Mouse (Mus musculus): Measurements from ENCODE around the gene Slbp.

Slbp gene

GRCm38 (mm10) chr5:33651921-33652782 is at the start of gene Slbp:
Gene Slbp, minus strand, starts transcription at chr5:33652574.
- DNase-seq: peak; percentile 96

DNA sequence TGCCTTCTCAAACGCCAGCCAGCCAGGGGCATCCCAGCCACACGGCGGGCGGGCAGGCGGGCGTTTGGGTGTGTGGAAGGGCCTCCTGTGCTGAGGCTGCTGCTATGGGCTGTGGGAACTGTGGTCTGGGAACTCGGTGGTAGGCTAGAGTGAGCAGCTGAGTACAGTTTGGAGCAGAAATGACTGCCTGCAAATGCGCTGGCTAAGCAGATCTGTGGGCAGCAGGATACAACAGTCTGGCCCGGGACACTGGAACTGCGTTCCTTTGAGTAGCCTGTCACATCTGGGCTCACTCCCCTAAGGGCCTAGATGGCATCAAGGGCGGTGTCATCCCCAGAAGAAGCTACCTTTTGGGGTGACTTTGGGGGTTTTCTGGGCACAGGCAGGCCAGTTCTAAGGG is 49.5 kb upstream of the Slbp start:
- no peak for DNase-seq

DNA sequence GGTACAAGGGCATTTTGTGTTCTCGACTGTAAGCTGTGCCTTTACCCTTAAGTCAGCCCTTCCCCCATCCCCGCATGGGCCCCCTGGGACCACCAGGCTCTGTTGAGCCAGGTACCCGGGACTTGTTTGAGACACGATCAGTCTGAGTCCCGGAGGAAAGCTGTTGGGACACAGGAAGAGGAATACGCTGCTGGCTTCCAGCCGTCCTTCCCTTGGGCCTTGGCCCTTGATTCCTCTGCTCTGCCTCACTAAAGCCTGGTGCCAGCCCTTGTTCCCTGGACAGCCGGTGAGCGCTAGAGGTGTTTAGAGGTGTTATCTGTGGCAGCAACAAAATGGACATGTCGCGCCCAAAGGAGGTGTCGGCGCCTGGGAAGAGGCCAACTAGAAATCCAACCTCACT is 47.6 kb upstream of the Slbp start:
- no peak for DNase-seq

- DNase-seq: no peak
Measured at GRCm38 (mm10) chr5:33698669-33699068, 46.3 kb upstream of the Slbp start.

- no peak for DNase-seq
Measured at GRCm38 (mm10) chr5:33697947-33698512, 45.7 kb upstream of the Slbp start.

DNA sequence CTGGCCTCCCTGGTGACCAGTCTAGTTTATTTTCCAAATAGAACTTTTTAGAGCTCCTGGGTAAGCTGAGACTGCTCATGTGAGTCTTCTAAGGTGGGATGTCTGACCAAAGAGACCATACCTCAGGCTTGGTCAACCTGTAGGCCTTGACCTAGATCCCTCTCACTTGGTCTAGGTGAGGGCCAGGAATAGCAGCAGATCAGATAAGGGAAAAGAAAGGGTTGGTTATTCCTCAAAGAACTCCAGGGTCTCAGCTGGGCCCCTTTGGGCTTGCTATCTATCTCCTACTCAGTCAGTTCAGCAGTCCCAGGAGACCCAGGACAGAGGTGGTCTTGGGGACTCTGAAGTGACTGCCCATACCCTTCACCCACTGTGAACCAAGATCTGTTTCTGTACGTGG is 45.2 kb upstream of the Slbp start:
- no peak for DNase-seq

DNA sequence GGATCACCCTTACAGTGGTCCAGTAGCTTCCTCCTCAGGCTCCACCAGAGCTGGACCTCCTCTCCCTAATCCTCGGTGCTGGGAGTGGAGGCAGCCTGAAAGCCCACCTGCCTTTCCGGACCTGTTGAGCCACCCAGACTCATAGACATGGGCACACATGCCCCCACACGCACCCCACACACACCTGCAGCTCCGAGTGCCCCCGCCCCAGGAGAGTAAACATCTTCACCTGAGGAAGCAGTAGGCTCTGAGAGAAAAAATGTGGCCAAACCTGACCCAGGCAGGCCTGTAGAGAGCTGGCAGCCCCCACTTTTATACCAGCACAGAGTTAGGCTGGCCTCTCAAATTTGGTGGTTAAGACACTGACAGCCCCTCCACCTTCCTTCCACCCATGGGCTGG is 44.1 kb upstream of the Slbp start:
- no peak for DNase-seq

GRCm38 (mm10) chr5:33695718-33696121 is 43.3 kb upstream of the Slbp start:
- no peak for DNase-seq

DNA sequence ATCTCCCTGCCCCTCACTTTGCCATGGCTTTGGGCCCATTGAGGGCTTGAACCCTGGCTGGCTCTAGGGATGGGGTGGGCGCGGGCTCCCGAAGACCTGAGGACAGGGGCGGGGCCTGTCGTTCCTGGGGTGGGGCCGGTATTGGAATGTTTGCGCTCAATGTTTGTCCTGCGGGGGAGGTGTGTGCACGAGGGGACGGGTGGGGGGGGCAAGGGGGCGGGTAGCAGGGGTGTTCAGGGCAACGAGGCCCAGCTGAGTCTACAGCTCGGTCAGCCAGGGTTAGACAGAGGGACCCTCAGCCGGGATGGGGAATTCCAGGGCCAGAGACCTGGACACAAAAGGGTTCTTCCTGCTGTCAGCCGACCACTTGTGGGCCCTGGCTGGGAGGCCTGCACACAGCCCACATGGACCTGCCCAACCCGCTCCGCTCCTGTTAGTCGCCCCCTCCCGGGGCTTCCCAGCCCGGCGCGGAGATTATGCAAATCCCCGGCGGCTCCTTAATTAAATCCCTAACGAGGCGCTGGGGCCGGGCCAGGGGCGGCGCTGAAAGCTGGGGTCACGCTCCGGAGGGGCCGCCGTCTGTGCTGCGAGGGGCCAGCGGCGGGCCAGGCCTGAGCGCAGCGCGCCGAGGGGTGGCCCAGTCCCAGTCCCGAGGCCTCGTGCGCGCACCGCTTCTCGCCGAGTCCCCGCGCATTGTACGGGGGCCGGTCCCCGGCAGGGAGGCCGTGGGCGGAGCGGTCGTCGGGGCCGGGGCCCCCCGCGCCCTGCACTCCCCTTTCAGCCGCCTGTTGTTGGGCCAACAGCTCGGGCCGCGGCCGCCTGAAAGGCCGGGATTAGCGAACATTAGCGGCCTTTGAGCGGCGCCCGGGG is 42.7 kb upstream of the Slbp start:
- no peak for DNase-seq

GRCm38 (mm10) chr5:33694461-33694847 is 42.1 kb upstream of the Slbp start:
- no peak for DNase-seq

DNA sequence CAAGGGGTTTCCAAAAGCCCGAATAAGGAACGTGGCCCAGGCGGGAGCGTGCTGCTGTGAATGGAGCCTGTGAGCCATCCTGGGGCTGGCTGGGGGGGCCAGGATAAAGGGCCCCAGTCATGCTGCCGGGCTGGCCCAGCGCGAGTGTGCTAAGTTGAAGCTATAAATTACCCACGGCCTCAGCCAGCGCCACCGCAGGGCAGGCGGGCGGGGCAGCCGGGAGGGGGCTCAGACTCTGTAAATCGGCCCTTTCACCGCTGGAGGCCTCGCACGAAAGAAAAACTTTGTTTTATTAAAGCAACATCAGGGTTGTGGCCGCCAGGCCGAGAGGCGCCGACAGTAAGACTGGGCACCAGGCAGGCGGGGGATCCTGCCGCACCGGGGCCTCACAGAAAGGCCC is 40.0 kb upstream of the Slbp start:
- no peak for DNase-seq

DNA sequence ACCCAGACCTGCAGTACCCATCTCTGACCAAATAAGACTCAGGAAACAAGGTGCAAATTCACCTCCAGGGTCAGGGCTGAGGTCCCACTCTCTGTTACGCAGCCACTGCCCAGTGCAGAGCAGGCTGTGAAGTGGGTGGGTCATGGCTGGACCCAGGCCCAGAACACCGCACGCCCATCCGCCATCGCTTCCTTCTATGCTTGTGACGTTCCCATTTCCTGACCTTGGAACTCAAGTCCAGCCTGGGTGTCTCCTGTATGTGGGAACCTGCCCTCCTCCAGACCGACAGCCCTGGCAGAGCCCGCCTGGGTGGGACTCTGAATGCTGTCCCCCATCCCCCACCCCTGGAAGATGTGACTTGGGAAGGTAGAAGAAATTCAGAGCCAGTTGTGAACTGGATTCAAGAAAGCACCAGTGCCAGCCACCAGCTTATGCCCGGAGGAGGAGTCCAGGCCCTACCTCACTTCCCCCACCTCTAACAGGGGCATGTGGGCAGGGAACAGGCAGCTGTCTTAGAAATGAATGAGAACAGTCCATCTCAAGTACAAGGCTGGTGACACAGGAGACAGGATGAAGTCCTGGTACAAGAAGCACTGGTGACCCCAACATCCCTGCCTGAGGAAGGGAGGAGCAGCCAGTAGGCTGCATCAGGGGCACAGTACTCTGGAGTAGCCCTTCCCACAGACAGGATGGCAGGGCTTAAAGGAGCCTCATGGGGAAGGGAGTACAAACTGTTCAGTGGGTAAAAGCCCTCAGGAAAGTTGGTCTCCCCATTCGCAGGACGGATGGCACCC is 37.7 kb upstream of the Slbp start:
- no peak for DNase-seq

DNA sequence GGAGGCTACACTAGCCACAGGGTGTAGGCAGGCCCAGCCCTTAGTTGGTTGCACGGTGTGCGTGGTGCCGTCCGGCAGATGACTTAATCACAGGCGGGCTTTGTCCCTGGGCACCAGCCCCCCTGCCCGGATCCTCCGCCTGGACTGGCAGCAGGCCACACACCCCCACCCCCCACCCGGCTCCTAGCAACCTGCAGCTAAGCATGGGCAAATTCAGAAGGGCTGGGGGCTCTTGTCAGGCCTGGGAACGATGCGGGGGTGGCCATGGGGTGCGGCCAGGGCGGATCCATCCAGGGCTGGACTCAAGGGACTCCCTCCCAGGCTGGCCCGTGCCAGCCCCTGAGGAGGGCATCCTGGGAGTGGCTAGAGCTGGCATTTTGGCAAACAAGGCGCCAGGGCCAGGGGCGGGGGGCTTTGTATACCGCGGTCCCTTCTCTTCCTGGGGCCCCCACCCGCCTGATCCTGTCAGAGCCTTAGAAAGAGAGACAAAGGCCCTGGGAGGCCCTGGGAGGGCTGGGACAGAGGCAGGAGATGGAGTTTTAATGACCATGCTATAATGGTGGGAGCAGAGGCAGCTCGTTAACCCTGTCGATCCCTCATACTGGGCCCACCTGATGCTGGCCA is 37.0 kb upstream of the Slbp start:
- no peak for DNase-seq

DNA sequence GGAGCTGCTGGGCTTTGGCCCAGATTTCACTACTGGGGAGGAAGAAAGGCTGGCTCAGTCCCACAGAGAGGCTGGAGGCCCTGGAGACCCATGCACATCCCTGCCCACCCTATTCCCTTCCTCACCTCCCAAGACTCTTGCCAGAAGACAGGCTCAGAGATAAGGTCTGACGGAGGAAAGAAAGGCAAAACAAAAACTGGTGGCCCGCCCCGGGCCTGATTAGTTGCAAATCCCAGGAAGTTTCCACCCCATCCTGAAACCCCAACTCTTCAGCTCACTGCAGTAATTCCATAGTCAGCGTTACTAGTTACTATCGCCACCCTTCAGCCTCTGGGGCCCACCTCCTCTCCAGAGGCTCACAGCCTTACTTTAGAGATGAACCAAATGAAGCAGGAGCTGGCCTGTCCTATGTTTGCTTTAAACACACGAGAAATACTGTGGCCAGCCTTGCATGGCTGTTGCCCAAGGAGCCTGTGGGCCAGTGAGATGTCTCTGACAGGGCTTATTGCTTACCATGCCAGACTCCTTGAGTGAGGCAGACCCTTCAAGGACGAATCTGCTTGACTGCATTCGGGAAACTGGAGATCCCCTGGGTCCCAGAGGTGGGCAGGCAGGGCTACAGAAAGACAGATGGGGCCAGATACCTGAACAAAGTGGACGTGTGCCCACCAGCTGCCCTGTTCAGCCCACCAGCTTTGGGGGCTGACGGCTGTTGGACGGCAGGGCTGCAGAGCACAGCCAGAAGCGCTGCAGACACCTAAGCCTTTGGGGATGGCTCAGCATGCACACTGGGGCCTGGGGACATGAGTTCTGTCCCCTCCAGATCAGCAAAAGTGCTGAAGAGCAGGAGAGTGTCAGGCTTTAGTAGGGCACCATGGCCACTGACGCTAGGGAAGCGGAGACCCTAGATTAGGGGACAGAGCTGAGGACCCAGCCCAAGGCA is 36.2 kb upstream of the Slbp start:
- no peak for DNase-seq

DNA sequence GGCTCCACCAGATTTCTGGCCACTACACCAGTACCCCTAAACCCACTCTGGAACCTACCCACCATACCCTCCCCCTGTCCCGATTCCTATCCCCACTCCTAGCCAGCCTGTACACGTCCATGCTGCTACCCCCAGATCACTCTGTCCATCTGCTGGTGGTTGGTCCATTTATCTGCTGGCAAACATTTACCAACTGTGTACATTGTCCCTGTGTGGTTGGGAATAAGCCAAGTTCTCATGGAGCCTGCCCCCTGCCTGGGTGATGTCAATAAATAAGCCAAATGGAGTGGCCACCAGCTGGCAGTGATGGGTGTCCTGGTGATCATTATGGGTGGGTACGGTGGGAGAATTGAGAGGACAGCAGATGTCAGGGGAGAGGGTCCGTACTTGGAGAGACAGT is 34.8 kb upstream of the Slbp start:
- no peak for DNase-seq

DNA sequence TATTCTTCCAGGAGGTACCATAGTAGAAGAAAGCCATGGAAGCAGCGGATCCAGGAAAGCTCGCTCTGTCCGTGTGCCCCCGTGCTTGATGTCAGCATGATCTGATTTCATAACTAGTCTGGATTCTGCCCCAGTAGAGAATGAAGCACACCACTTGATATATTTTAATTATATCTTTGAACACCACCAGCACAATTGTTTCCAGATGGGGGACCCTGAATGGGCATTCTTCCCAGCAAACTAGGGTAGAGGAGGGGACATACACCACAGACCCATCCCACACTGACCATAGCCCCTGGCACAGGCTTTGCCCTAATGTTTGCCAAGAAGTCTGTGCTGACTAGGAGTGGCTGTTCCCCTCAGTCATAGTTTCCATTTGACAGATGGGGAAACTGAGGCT is 32.6 kb upstream of the Slbp start:
- no peak for DNase-seq

DNA sequence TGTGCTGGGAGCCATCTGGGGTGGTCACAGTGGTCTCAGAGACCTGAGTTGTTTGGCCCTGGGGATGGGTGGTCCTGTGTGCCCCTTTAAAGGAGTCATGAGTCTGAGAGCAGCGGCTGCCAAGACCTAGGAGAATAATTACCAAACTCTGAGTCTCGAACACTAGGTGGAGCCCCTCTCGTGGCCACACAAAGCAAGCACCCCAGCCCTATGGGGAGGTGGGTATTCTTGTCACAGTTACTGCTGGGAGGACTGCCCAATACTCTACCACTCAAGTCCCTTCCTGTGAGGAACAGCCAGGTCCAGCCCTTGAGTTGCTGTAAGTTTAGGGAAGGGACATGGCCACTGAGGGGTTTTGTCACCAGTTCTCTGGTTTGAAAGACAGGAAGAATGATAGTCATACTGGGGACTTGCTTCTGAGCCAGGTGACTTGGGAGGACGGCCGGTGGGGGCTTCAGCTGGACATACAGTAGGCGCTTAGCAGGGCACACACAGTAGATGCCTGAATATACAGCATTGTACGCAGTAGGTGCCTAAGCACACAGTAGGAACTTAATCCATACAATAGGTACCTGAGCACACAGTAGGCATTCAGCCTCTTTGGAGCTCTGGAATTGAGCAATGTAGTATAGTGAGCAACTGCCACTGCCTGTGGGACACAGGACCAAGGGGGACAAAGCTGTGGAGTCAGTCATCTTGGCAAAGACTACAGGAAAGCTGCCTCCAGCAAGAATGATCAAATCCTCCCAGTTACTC is 31.7 kb upstream of the Slbp start:
- DNase-seq: peak; percentile 18

DNA sequence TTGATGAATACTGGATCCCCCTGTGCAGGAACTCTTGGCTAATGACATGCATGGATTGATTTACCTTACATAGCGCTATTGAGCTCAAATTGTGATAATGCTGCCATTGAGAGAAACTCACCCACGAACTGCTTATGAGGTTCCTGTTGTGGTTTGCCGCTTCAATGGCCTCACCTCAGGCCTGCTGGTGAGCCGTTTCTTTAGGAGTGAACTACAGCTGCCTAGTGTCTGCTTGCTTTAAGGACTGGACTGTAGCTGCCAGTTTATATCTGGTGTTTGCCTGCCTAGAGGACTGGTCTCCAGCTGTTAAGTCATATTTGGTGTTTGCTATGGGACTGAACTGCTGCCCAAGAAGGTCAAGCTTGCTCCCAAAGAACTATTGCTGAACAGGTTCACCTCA is 30.6 kb upstream of the Slbp start:
- DNase-seq: no peak

- no peak for DNase-seq
Measured at GRCm38 (mm10) chr5:33681611-33682388, 29.4 kb upstream of the Slbp start.

- no peak for DNase-seq
Measured at GRCm38 (mm10) chr5:33681044-33681443, 28.7 kb upstream of the Slbp start.

Measured in cerebellum, adult 9-10 months (tissue).